Mouse (Mus musculus): ENCODE data around the gene Agpat1. TPM values are rescaled to one million over a fixed set of nuclear protein-coding genes. Genes with fewer than 3 reads are reported as not detected.

The Agpat1 gene
- 91.7 and 142 TPM in 2 replicates for polyA plus RNA-seq (2012; rRNA removed)

GRCm38 (mm10) chr17:34604061-34604508 lies at the start of gene Agpat1:
Gene Agpat1, plus strand, starts transcription at chr17:34604262.

GRCm38 (mm10) chr17:34564003-34564421 lies 40.0 kb upstream of the Agpat1 start, which contains the start of gene Notch4:
Gene Notch4, plus strand, starts transcription at chr17:34564268.

GRCm38 (mm10) chr17:34589681-34590101 lies 14.4 kb upstream of the Agpat1 start, which contains the start of gene Gpsm3:
Gene Gpsm3, plus strand, starts transcription at chr17:34589806.

GRCm38 (mm10) chr17:34591029-34591993 lies 12.8 kb upstream of the Agpat1 start, which contains the start of gene Pbx2:
Gene Pbx2, plus strand, starts transcription at chr17:34591266.

GRCm38 (mm10) chr17:34597566-34598095 lies 6.4 kb upstream of the Agpat1 start, which contains the start of gene Ager:
Gene Ager, plus strand, starts transcription at chr17:34597862.

GRCm38 (mm10) chr17:34603375-34604060 lies 544 bp upstream of the Agpat1 start, which contains the start of gene Rnf5:
Gene Rnf5, minus strand, starts transcription at chr17:34603690.

GRCm38 (mm10) chr17:34615871-34616270 lies 11.8 kb downstream of the Agpat1 start, which contains the start of gene Egfl8:
Gene Egfl8, minus strand, starts transcription at chr17:34615971.

GRCm38 (mm10) chr17:34627943-34628643 lies 24.0 kb downstream of the Agpat1 start, which contains the start of gene Ppt2:
Gene Ppt2, minus strand, starts transcription at chr17:34628510.

GRCm38 (mm10) chr17:34629221-34629751 lies 25.2 kb downstream of the Agpat1 start, which contains the start of gene Prrt1:
Gene Prrt1, plus strand, starts transcription at chr17:34629533.

GRCm38 (mm10) chr17:34644608-34645007 lies 40.5 kb downstream of the Agpat1 start, which contains the start of gene Fkbpl:
Gene Fkbpl, plus strand, starts transcription at chr17:34644764.

GRCm38 (mm10) chr17:34646906-34647787 lies 43.1 kb downstream of the Agpat1 start, which contains the start of gene Atf6b:
Gene Atf6b, plus strand, starts transcription at chr17:34647146.

Other genes with a start within 250 kb of the Agpat1 start
- gene Btnl2, start 249.4 kb upstream of the Agpat1 start, polyA plus RNA-seq (2012; rRNA removed): 0.05 and 0.06 TPM in 2 replicates
- gene Btnl1, start 227.1 kb upstream of the Agpat1 start, polyA plus RNA-seq (2012; rRNA removed): not detected in 2 replicates
- gene BC051142, start 205.4 kb upstream of the Agpat1 start, polyA plus RNA-seq (2012; rRNA removed): 4.8 and 7.0 TPM in 2 replicates
- not detected in 2 replicates for gene Btnl4, start 126.9 kb upstream of the Agpat1 start, polyA plus RNA-seq (2012; rRNA removed)
- gene Btnl6, start 86.9 kb upstream of the Agpat1 start, polyA plus RNA-seq (2012; rRNA removed): not detected in 2 replicates
- gene Notch4, start 40.0 kb upstream of the Agpat1 start, polyA plus RNA-seq (2012; rRNA removed): 12.7 and 23.2 TPM in 2 replicates
- gene Gpsm3, start 14.5 kb upstream of the Agpat1 start, polyA plus RNA-seq (2012; rRNA removed): 3.7 and 6.2 TPM in 2 replicates
- gene Pbx2, start 13.0 kb upstream of the Agpat1 start, polyA plus RNA-seq (2012; rRNA removed): 163 and 174 TPM in 2 replicates
- 12.3 and 15.5 TPM in 2 replicates for gene Ager, start 6.4 kb upstream of the Agpat1 start, polyA plus RNA-seq (2012; rRNA removed)
- gene Rnf5, start 572 bp upstream of the Agpat1 start, polyA plus RNA-seq (2012; rRNA removed): 146 and 186 TPM in 2 replicates
- 6.8 and 9.5 TPM in 2 replicates for gene Egfl8, start 11.7 kb downstream of the Agpat1 start, polyA plus RNA-seq (2012; rRNA removed)
- gene Ppt2, start 24.2 kb downstream of the Agpat1 start, polyA plus RNA-seq (2012; rRNA removed): 18.8 and 23.6 TPM in 2 replicates
- 7.1 and 9.7 TPM in 2 replicates for gene Prrt1, start 25.3 kb downstream of the Agpat1 start, polyA plus RNA-seq (2012; rRNA removed)
- gene Fkbpl, start 40.5 kb downstream of the Agpat1 start, polyA plus RNA-seq (2012; rRNA removed): 5.1 and 6.5 TPM in 2 replicates
- gene Atf6b, start 42.9 kb downstream of the Agpat1 start, polyA plus RNA-seq (2012; rRNA removed): 59.4 and 71.2 TPM in 2 replicates
- gene Tnxb, start 66.3 kb downstream of the Agpat1 start, polyA plus RNA-seq (2012; rRNA removed): 0.06 and 0.09 TPM in 2 replicates
- gene C4b, start 139.6 kb downstream of the Agpat1 start, polyA plus RNA-seq (2012; rRNA removed): 0.05 and 0.07 TPM in 2 replicates
- gene Cyp21a1, start 200.3 kb downstream of the Agpat1 start, polyA plus RNA-seq (2012; rRNA removed): 0.04 TPM in 2 replicates
- 46.3 and 66.7 TPM in 2 replicates for gene Stk19, start 232.7 kb downstream of the Agpat1 start, polyA plus RNA-seq (2012; rRNA removed)
- 70.9 and 71.2 TPM in 2 replicates for gene Dxo, start 232.8 kb downstream of the Agpat1 start, polyA plus RNA-seq (2012; rRNA removed)
- gene Skiv2l, start 245.9 kb downstream of the Agpat1 start, polyA plus RNA-seq (2012; rRNA removed): 65.5 and 77.4 TPM in 2 replicates
- 94.0 and 142 TPM in 2 replicates for gene Nelfe, start 246.1 kb downstream of the Agpat1 start, polyA plus RNA-seq (2012; rRNA removed)

Measured in central nervous system, embryonic 11.5 days (tissue).